Mouse (Mus musculus): ENCODE measurements around the gene Chid1. TPM values are rescaled to one million over a fixed set of nuclear protein-coding genes. Genes with fewer than 3 reads are reported as not detected.

The Chid1 gene
- 35.9 and 38.6 TPM in 2 replicates for polyA plus RNA-seq (2016; fragmentation: Nextera tagmentation; extraction: Ambion mirVana)

DNA sequence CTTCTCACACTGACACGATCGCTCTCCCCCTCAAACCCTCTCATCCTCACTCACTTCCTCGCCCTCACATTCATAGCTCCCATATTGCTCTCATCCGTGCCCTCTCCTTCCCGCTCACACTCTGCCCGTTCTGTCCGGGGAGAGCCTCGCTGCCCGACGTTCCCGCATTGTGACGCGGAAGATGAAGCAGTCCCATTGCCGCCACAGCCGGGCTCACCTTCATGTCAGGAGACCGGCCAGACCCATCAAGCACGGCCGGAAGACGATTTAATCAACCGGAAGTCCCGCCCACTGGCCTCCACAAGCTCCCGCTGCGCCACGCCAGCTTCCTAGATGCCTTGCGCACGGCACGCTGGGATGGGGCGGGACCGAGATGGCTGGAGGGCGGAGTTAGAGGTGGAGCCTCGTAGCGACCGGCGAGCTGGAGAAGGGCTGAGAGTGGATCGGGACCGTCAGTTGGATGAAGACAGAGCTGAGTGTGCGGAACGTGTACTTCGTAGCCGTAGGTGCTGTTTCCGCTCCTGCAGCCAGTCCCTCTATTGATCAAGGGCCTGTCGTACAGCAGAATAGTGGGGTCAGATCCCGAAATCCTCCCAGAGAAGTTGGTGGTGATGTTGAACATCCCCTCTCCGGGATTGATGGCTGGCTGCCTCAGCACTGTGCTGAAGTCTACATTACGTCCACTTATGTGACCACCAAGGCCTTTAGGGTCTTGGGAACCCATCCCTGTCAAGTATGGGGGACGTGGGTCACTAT, at the start of gene Chid1:
Gene Chid1 (minus strand): TSS at position 302 of the 756 bp plus-strand sequence.
- H3K9ac ChIP-seq: peak within 1 kb of the TSS; percentile 90
- H3K27ac ChIP-seq (ENCODE audit: poor library complexity, severe bottlenecking): peak within 1 kb of the TSS; percentile 86
- peaks cover 27% of the 10 kb centered on the region for H3K4me1 ChIP-seq (replicated peaks)
- no peaks in the 10 kb centered on the region for H3K9me3 ChIP-seq (replicated peaks)
- ATAC-seq (ENCODE audit: insufficient number of reproducible peaks, low FRiP score): peak; percentile 97
- 1% methylated on average over 46 of the region's 46 CpGs for WGBS
- H3K27me3 ChIP-seq (replicated peaks): no peaks in the 10 kb centered on the region; the same call in 1 of the 2 replicates
- peak within 1 kb of the TSS; percentile 85 for H3K4me3 ChIP-seq
- H3K36me3 ChIP-seq: no peaks in the 10 kb centered on the region
- H3K4me2 ChIP-seq: peak within 1 kb of the TSS; percentile 94

DNA sequence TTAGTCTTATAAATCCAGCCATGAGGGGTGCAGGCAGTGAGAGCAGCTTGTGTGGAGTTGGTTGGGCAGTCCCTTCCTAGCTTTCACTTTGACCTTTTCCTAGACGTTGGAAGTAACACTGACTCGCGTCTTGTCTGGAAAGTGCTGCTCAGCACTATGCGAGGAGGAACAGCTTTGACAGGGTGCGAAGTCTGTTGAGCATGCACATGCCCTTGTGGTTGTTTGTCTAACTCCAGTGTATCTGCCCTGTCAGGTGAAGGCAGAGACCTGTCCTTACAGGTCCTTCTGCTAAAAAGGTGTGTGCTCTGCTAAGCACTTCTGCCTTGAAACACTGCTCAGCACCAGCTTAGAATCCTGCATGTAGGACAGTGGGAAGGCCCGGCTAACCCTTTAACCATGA, 49.2 kb upstream of the Chid1 start:
- Histone ChIP-seq H3K36me3 (peaks cover 37% of the 10 kb centered on the region), H3K4me1 (replicated peaks) (peaks cover 23% of the 10 kb centered on the region), H3K27me3 (replicated peaks) (no peaks in the 10 kb centered on the region), H3K4me3 (no peak overlapping the region), H3K9ac (no peak overlapping the region), H3K4me2 (no peak overlapping the region), H3K27ac (ENCODE audit: poor library complexity, severe bottlenecking) (no peak overlapping the region), H3K9me3 (replicated peaks) (no peaks in the 10 kb centered on the region)
- WGBS: 73% methylated on average over 6 of the region's 6 CpGs
- no peak for ATAC-seq (ENCODE audit: insufficient number of reproducible peaks, low FRiP score)

GRCm38 (mm10) chr7:141585881-141586280, 46.2 kb upstream of the Chid1 start:
- no peak overlapping the region for H3K4me3 ChIP-seq
- no peaks in the 10 kb centered on the region for H3K9me3 ChIP-seq (replicated peaks)
- WGBS: 42% methylated on average over 1 of the region's 1 CpGs
- ATAC-seq (ENCODE audit: insufficient number of reproducible peaks, low FRiP score): 0 out of 2 replicates have a peak, but pooled peaks have one; percentile 51
- no peak overlapping the region for H3K27ac ChIP-seq (ENCODE audit: poor library complexity, severe bottlenecking)
- peaks cover 31% of the 10 kb centered on the region for H3K36me3 ChIP-seq
- peaks cover 22% of the 10 kb centered on the region for H3K4me1 ChIP-seq (replicated peaks)
- H3K9ac ChIP-seq: no peak overlapping the region
- no peaks in the 10 kb centered on the region for H3K27me3 ChIP-seq (replicated peaks)
- H3K4me2 ChIP-seq: no peak overlapping the region

GRCm38 (mm10) chr7:141585288-141585687, 45.6 kb upstream of the Chid1 start:
- H3K36me3 ChIP-seq: peaks cover 25% of the 10 kb centered on the region
- 63% methylated on average over 4 of the region's 4 CpGs for WGBS
- no peaks in the 10 kb centered on the region for H3K9me3 ChIP-seq (replicated peaks)
- no peak overlapping the region for H3K27ac ChIP-seq (ENCODE audit: poor library complexity, severe bottlenecking)
- H3K4me3 ChIP-seq: no peak overlapping the region
- ATAC-seq (ENCODE audit: insufficient number of reproducible peaks, low FRiP score): peak; percentile 85
- H3K27me3 ChIP-seq (replicated peaks): no peaks in the 10 kb centered on the region
- H3K4me2 ChIP-seq: no peak overlapping the region
- H3K9ac ChIP-seq: no peak overlapping the region
- H3K4me1 ChIP-seq (replicated peaks): peaks cover 22% of the 10 kb centered on the region

GRCm38 (mm10) chr7:141584048-141584841, 44.6 kb upstream of the Chid1 start:
- no peak for ATAC-seq (ENCODE audit: insufficient number of reproducible peaks, low FRiP score)
- peaks cover 17% of the 10 kb centered on the region for H3K36me3 ChIP-seq
- no peak overlapping the region for H3K4me2 ChIP-seq
- no peaks in the 10 kb centered on the region for H3K27me3 ChIP-seq (replicated peaks)
- peaks cover 22% of the 10 kb centered on the region for H3K4me1 ChIP-seq (replicated peaks)
- H3K27ac ChIP-seq (ENCODE audit: poor library complexity, severe bottlenecking): no peak overlapping the region
- H3K9me3 ChIP-seq (replicated peaks): no peaks in the 10 kb centered on the region
- 75% methylated on average over 5 of the region's 5 CpGs for WGBS
- H3K9ac ChIP-seq: no peak overlapping the region
- H3K4me3 ChIP-seq: no peak overlapping the region

GRCm38 (mm10) chr7:141581323-141581722, 41.7 kb upstream of the Chid1 start:
- Histone ChIP-seq H3K9ac (no peak overlapping the region), H3K4me3 (no peak overlapping the region), H3K27me3 (replicated peaks) (no peaks in the 10 kb centered on the region), H3K9me3 (replicated peaks) (no peaks in the 10 kb centered on the region), H3K4me2 (no peak overlapping the region), H3K36me3 (peaks cover 7% of the 10 kb centered on the region; the same call in 1 of the 2 replicates), H3K27ac (ENCODE audit: poor library complexity, severe bottlenecking) (no peak overlapping the region), H3K4me1 (replicated peaks) (peaks cover 31% of the 10 kb centered on the region)
- WGBS: 80% methylated on average over 7 of the region's 7 CpGs
- ATAC-seq (ENCODE audit: insufficient number of reproducible peaks, low FRiP score): no peak

DNA sequence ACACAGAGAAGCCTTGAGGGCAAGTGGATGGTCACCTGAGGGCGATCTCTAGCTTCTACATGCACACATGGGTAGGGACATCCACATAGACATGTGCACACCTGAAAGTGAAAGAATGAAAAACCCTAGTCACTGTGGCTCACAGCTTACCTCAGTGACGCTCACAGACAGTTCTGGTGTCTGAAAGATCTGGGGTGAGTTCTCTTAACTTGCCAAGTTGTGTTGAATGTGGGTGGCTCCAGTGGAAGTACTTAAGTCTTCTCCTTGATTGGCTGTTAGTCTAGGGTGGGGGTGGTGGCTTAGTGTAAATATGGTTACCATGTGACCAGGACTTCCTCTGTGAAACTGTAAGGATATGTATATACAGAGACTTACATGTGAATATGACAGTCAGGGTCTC, 39.3 kb upstream of the Chid1 start:
- no peak overlapping the region for H3K4me2 ChIP-seq
- peaks cover 21% of the 10 kb centered on the region for H3K4me1 ChIP-seq (replicated peaks)
- H3K27ac ChIP-seq (ENCODE audit: poor library complexity, severe bottlenecking): no peak overlapping the region
- H3K4me3 ChIP-seq: no peak overlapping the region
- no peaks in the 10 kb centered on the region for H3K36me3 ChIP-seq
- no peaks in the 10 kb centered on the region for H3K9me3 ChIP-seq (replicated peaks)
- WGBS: 93% methylated on average over 2 of the region's 2 CpGs
- H3K27me3 ChIP-seq (replicated peaks): no peaks in the 10 kb centered on the region
- H3K9ac ChIP-seq: no peak overlapping the region
- no peak for ATAC-seq (ENCODE audit: insufficient number of reproducible peaks, low FRiP score)

DNA sequence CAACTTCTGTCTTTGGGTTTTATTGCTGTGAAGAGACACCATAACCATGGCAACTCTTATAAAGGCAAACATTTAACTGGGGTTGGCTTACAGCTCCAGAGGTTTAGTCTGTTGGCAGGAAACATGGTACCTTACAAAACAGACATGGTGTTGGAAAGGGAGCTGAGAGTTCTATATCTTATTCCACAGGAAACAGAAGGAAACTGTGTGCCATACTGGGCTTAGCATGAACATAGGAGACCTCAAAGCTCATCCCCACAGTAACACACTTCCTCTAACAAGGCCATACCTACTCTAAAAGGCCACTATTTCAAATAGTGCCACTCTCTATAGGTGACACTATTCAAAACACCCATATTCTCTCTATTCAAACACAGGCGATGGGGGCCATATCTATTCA, 38.9 kb upstream of the Chid1 start:
- H3K4me3 ChIP-seq: no peak overlapping the region
- H3K27ac ChIP-seq (ENCODE audit: poor library complexity, severe bottlenecking): no peak overlapping the region
- ATAC-seq (ENCODE audit: insufficient number of reproducible peaks, low FRiP score): no peak
- H3K27me3 ChIP-seq (replicated peaks): no peaks in the 10 kb centered on the region
- H3K4me1 ChIP-seq (replicated peaks): peaks cover 23% of the 10 kb centered on the region
- no peak overlapping the region for H3K4me2 ChIP-seq
- 93% methylated on average over 1 of the region's 1 CpGs for WGBS
- H3K9me3 ChIP-seq (replicated peaks): no peaks in the 10 kb centered on the region
- no peak overlapping the region for H3K9ac ChIP-seq
- H3K36me3 ChIP-seq: no peaks in the 10 kb centered on the region

GRCm38 (mm10) chr7:141577801-141578200, 38.1 kb upstream of the Chid1 start:
- H3K36me3 ChIP-seq: no peaks in the 10 kb centered on the region
- H3K27me3 ChIP-seq (replicated peaks): no peaks in the 10 kb centered on the region
- no peak for ATAC-seq (ENCODE audit: insufficient number of reproducible peaks, low FRiP score)
- H3K27ac ChIP-seq (ENCODE audit: poor library complexity, severe bottlenecking): no peak overlapping the region
- 77% methylated on average over 3 of the region's 3 CpGs for WGBS
- peaks cover 25% of the 10 kb centered on the region for H3K4me1 ChIP-seq (replicated peaks)
- no peak overlapping the region for H3K4me3 ChIP-seq
- no peaks in the 10 kb centered on the region for H3K9me3 ChIP-seq (replicated peaks)
- H3K9ac ChIP-seq: no peak overlapping the region
- no peak overlapping the region for H3K4me2 ChIP-seq

- H3K4me3 ChIP-seq: no peak overlapping the region
- H3K27ac ChIP-seq (ENCODE audit: poor library complexity, severe bottlenecking): no peak overlapping the region
- H3K4me2 ChIP-seq: no peak overlapping the region
- no peak for ATAC-seq (ENCODE audit: insufficient number of reproducible peaks, low FRiP score)
- 89% methylated on average over 2 of the region's 3 CpGs for WGBS
- no peak overlapping the region for H3K9ac ChIP-seq
- H3K9me3 ChIP-seq (replicated peaks): no peaks in the 10 kb centered on the region
- no peaks in the 10 kb centered on the region for H3K27me3 ChIP-seq (replicated peaks)
- H3K36me3 ChIP-seq: no peaks in the 10 kb centered on the region
- peaks cover 19% of the 10 kb centered on the region for H3K4me1 ChIP-seq (replicated peaks)
Measured at GRCm38 (mm10) chr7:141575481-141575880, 35.8 kb upstream of the Chid1 start.

DNA sequence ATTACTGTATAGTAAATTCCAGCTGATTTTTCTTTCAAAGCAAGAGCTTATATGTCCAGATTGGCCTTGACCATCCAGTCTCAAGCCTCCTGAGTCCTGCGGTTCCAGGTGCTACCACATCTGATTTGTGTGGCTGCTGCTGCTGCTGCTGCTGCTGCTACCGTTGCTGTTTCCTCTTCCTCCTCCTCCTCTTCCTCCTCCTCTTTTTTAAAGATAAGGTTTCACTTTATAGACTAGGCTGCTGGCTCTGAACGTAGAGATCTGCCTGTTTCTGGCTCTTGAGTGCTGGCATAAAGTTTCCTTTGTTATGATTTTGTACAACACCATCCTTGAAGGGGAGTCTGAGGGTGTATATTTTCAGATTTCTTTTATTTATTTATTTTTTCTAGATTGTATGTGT, 34.4 kb upstream of the Chid1 start:
- no peaks in the 10 kb centered on the region for H3K9me3 ChIP-seq (replicated peaks)
- 58% methylated on average over 3 of the region's 3 CpGs for WGBS
- peaks cover 24% of the 10 kb centered on the region for H3K4me1 ChIP-seq (replicated peaks)
- no peaks in the 10 kb centered on the region for H3K36me3 ChIP-seq
- no peak overlapping the region for H3K4me3 ChIP-seq
- H3K9ac ChIP-seq: no peak overlapping the region
- H3K4me2 ChIP-seq: no peak overlapping the region
- no peak for ATAC-seq (ENCODE audit: insufficient number of reproducible peaks, low FRiP score)
- H3K27ac ChIP-seq (ENCODE audit: poor library complexity, severe bottlenecking): no peak overlapping the region
- H3K27me3 ChIP-seq (replicated peaks): no peaks in the 10 kb centered on the region

Measured in heart, embryonic 12.5 days (tissue).